Mouse (Mus musculus): Measurements from ENCODE around the gene Inpp4b.

GRCm38 (mm10) chr8:81856120-81856519, 513.8 kb downstream of the Inpp4b start:
- TF ChIP-seq CTCF (IDR thresholded peaks at IDR 0.05), result no peak
- TF ChIP-seq EP300 (IDR thresholded peaks at IDR 0.05), result no peak

All from lung, postnatal 0 days (tissue).